Mouse (Mus musculus) regulatory T cell (primary cell): Measurements from ENCODE around the gene Mpv17.

ENCODE experiments used
- in situ Hi-C: fragments of 300-600 bp; cut with MboI, MseI; formaldehyde crosslinking; loops from one replicate; pipeline ENCODE4 v1.15.1; 2025; ENCODE audit warnings: high pct_unique_total_duplicates

Mpv17 gene

GRCm38 (mm10) chr5:31154152-31154553, at the start of gene Mpv17:
Gene Mpv17 (minus strand): TSS chr5:31154251.
- in situ Hi-C loops, result no loop called here

DNA sequence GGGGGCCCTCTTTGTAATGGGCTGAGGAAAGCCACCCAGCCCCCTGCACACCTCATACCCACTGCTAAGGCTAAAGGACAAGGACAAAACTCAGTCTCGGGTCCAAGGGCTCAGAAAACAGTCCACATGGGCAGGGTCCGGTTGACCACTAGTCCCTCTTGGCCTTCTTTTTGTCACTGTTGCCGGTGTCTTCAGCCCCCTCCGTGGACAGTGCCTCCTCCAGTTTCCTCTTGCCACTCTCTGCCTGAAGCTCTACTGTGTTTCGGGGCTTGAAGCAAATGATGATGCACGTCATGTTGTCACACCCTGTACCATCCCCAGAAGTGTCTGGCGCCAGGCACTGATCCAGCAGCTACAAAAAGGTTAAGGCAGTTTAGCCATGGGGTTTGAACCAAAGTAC, 48.9 kb upstream of the Mpv17 start:
- in situ Hi-C loops, result loop anchor here (5.0 to 25.0 kb wide), 2 partner anchors 89 to 1259 kb away; partner anchors contain the start of genes Ift172 and Ppp1cb

- in situ Hi-C loops, result loop anchor here (5.0 to 25.0 kb wide), 2 partner anchors 90 to 1260 kb away; partner anchors contain the start of genes Ift172 and Ppp1cb
These were observed 47.9 kb upstream of the Mpv17 start, which contains the start of gene Zfp513 for GRCm38 (mm10) chr5:31201742-31202590. Gene Zfp513 (minus strand): TSS chr5:31202303.

DNA sequence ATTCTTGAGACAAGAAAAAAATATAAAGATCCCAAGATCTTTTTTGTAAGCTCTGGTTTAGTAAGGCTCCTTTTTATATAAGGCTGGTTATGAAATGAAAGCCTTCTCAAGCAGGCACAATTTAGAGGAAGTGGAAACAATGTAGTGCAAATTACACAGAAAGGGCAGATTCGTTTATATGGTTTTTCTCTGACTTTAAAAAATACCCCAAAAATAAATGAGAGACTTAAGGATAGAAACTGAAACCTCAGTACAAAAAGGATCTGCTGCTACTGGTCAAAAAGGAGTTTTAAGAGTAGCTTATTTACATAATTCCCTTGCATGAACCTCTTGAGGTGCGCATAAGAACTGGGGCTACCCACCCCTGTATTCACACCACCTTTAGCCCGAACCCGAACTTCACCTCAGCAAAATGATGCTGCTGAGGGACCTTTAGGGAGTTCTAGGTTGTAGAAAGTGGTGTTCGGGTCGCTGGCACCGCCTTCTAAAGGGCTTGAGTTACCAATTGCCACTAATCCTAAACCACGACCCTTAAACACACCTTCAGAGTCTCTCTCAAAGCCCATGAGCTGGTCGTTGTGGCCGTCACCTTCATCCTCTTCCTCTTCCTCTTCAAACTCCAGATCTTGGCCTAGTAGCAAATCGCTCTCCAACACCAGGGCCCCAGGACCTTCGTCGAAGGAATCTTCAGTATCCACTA, 47.1 kb upstream of the Mpv17 start:
- in situ Hi-C loops, result loop anchor here (5.0 to 25.0 kb wide), 2 partner anchors 91 to 1261 kb away; partner anchors contain the start of genes Ift172 and Ppp1cb

- in situ Hi-C loops, result loop anchor here (5.0 to 25.0 kb wide), 2 partner anchors 92 to 1262 kb away; partner anchors contain the start of genes Ift172 and Ppp1cb
These were observed 46.3 kb upstream of the Mpv17 start for GRCm38 (mm10) chr5:31200327-31200768.

DNA sequence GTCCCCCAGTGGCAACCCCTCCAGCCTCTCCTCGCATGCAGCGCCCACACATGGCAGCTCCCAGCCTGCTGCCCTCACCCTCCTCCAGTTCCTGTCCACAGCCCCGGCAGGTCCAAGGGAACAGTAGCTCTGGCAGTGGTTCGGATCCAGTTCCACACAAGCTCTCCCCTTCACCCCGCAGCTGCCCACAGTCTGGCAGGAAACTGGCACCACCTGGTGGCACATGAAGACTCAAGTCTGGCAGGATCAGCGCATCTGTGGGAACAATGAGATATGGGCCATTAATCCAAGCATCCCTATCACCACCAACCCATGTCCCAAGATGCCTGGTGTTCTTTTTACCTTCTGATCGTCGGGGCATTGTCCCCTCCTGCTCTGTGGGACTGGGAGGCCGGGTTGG, 45.8 kb upstream of the Mpv17 start:
- in situ Hi-C loops, result loop anchor here (5.0 to 25.0 kb wide), 2 partner anchors 92 to 1262 kb away; partner anchors contain the start of genes Ift172 and Ppp1cb

DNA sequence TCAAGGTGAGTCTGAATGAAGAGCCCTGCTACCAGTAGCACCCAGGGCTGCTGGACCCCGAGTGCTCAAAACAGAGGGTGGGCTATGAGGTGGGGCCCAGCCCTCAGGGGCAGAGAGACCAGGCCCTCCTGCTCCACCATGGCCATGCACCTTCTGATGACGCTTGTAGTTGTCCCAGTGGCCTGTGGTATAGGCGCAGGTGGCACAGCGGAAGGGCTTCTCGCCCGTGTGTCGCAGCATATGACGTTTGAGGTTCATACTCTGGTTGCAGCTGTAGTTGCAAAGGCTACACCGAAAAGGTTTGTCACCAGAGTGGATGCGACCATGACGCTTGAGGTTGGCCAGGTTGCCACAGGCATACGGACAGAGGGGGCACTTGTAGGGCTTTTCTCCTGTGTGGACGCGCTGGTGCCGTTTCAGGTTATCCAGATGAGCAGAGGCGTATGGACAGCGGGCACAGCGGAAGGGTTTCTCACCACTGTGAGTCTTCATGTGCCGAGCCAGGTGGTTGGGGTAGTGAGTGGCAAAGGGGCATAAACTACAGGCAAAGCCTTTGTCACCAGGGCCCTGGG, 45.4 kb upstream of the Mpv17 start:
- in situ Hi-C loops, result no loop called here

DNA sequence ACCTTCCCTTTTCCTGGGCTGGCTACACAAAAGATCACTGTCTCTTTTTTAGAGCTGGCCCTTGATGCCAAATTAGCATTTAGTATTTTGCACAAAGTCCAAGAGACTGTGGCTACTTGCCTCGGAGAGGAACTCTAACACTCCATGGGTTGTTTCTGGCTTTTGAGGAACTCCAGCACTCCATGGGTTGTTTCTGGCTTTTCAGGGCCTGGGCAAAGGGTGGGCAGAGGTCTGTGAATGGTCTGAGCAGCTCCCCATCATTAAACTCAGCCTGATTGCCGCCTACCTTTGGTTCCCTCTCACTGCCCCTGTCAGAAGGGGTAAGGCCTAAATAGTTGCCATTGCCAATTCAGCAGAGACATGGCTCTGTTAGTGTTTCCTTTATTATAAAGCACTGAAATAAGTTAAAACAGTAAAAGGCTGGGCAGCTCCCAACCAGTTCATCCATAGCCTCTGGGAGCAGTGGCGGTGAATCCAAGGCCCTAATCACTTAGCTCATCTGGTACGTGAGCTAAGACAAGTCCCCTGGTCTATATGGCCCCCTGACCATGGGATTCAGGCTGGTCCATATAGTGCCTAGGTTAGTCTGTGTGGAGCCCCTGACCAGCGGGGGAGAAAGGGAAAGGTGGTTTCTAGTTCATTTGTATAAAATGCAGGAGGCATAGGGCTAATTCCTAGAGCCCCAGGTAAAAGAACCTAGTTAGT, 44.7 kb upstream of the Mpv17 start:
- in situ Hi-C loops, result no loop called here

- in situ Hi-C loops, result no loop called here
These were observed 44.1 kb upstream of the Mpv17 start for GRCm38 (mm10) chr5:31198170-31198569.

GRCm38 (mm10) chr5:31197072-31197471, 43.0 kb upstream of the Mpv17 start:
- in situ Hi-C loops, result no loop called here

DNA sequence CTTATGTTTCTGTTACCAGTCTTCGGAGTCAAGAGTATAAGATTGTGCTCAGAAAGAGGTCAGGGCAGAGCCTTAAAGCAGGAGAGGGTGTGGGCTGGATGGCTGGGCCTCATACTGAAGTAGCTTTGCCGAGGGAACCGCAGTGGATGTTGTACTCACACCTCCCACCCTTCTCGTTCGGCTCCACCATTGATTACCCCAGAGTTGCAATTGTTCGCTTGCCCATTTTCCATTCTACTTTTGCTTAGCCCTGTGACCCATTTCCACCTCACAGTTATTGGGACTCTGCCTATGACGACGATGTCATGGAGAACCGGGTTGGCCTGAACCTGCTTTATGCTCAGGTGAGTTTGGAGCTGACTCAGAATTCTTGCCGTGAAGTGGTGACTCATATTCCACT, 42.2 kb upstream of the Mpv17 start:
- in situ Hi-C loops, result no loop called here

- in situ Hi-C loops, result no loop called here
These were observed 41.6 kb upstream of the Mpv17 start for GRCm38 (mm10) chr5:31195671-31196070.

- in situ Hi-C loops, result loop anchor here (5.0 kb wide), 1 partner anchor 307 kb away; the partner anchor contains the start of gene Agbl5
These were observed 40.7 kb upstream of the Mpv17 start for GRCm38 (mm10) chr5:31194486-31195485.

DNA sequence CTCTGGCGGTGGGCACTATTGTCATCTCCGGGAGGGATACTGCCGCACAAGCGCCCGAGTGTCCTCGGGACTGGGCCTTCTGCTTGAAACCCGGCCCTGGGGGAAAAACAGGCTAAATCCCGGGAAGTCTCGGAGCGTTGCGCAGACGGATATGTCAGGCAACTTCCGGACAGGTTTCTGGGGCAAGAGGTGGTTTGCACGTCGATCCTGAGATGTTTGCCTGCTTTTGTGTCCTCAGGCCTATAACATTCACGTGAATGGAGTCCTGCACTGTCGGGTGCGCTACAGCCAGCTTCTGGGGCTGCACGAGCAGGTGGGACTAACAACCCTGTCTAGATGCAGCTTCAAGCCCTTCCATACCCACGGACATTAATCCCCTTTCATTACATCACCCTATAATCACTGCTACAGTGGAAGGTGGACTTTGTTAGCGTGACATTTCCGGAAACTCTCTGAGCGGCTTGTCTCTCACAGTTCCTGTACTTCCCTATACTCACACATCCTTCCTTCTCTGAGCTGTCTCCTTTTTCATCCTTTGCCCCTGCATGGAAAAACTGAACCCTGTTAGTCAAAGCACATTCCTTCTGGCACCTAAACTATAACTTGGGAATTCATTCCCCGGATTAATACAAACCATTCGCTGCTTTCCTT, 39.7 kb upstream of the Mpv17 start:
- in situ Hi-C loops, result loop anchor here (5.0 kb wide), 1 partner anchor 306 kb away; the partner anchor contains the start of gene Agbl5

GRCm38 (mm10) chr5:31192939-31193630, 39.0 kb upstream of the Mpv17 start, which contains the start of the genes Snx17 and Eif2b4:
Gene Snx17 (plus strand): TSS chr5:31193227.
Gene Eif2b4 (minus strand): TSS chr5:31193430.
- in situ Hi-C loops, result loop anchor here (5.0 kb wide), 1 partner anchor 306 kb away; the partner anchor contains the start of gene Agbl5

- in situ Hi-C loops, result loop anchor here (5.0 kb wide), 1 partner anchor 305 kb away; the partner anchor contains the start of gene Agbl5
These were observed 38.2 kb upstream of the Mpv17 start for GRCm38 (mm10) chr5:31192045-31192938.

- in situ Hi-C loops, result loop anchor here (5.0 kb wide), 1 partner anchor 303 kb away; the partner anchor contains the start of gene Agbl5
These were observed 36.1 kb upstream of the Mpv17 start for GRCm38 (mm10) chr5:31190201-31190600.
